Mouse (Mus musculus): ENCODE results near the gene Cnpy1.

DNA sequence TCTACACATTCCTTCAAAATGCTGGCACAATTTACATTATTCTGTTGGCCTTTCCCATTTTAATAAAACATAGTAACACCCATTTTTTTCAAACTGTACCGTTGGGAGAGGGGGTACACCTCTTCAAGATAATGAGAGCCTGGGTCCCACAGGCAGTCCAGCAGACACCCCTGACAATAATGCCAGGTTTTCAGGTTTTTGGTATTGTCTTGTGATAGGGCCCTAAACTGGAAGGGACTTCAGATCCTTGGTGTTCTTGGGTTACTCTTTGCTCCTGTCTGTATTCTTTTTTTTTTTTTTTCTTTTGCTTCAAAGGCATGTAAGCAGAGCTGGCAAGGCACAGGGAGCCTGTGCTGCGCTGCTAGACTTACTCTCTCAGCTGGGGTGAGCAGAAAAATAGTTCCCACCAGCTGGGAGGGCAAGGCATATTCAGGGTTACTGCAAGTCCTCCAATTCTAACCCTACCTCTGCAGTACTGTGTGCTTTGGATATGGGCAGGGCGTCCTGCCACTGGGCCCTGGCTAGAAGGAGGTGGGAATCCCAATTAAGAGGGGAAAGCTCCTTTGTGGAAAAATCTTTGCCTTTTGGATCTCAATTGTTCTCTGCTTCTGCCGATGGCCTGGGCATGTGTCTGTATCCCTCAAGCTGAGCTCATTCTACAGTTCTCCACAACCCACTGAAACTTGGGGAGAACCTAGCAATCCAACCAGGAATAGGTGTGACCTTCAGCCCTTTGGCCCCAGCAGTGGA is 72.5 kb downstream of the Cnpy1 start:
- TF ChIP-seq CTCF (IDR thresholded peaks at IDR 0.05; ENCODE audit: extremely low read depth, insufficient read length, insufficient replicate concordance, low read depth, low read length) = no peak
- no peak for TF ChIP-seq POLR2A (IDR thresholded peaks at IDR 0.05; ENCODE audit: low read depth, low read length)
